Mouse (Mus musculus) right cerebral cortex, postnatal 25 days (tissue): Measurements from ENCODE around the gene S100a7a.

Experiments
- DNase-seq: peaks from one replicate; pipeline ENCODE4 v3.0.0; 2022

Gene S100a7a

DNA sequence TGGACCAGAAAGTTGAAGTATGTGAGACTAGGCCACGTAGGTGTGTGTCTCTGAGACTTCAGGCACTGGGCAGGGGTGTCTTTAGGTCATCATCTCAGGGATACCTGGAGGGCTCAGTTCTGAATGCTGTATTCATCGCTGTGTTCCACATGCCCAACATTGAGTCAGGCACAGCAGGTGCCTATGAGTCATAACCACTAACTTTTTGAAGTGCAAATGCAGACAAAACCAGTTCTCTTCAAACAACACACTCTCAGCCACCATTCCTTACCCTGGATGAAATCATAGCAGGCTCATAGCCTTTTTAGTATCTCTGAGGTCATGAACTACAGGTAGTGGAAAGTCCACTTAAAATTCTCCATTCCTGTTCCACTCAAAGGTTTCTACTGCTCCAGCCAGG is 24.5 kb upstream of the S100a7a start:
- DNase-seq: no peak

GRCm38 (mm10) chr3:90631984-90632383 is 21.8 kb upstream of the S100a7a start:
- DNase-seq: no peak

GRCm38 (mm10) chr3:90638511-90639275 is 15.1 kb upstream of the S100a7a start:
- DNase-seq: no peak

DNA sequence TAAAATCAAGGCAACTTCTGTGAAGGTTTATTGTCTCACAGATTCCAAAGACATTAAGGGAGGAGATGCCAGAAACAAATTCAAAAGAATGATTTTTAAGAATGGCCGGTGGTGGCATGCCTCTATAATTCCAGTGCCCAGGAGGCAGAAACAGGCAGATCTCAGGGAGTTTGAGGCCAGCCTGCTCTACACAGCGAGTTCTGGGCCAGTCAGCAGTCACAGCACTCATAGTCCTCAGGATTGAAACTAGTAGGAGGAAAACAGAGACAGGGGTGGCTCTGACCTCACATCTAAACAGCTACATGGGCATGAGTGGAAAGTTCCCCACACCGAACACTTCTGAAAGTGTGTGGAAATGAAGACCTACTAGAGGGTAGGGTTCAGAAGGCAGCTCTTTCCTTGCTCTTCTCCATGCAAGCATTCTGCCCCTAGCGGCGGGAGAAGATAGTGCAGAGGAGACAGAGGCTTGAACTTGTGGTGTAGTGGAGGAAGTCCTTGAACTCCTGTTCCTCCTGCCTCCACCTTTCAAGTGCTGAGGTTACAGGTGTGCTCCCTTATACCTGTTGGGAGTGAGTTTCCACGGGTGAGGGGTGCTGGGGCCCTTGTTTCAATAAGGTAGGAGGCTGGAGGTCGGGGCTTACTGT is 14.2 kb upstream of the S100a7a start:
- no peak for DNase-seq

DNA sequence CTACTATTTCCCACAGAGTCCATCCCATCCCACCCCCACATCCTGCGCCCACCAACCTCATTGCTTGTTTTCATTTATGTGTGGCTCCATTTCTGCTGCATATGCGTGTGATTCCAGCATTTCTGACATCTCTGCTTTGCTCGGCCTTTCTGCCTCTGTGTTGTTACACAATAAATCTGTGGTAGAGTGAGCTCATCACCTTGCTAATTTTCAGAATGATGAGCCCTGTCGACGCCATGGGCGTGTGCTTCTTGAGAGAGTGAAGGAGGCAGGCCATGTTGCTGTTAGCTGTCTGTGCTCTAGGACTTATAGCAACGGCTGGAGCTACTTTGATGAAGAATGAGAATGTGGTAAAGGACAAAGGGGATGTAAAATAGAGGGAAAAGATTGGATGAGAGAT is 12.8 kb upstream of the S100a7a start:
- no peak for DNase-seq

- no peak for DNase-seq
Measured at GRCm38 (mm10) chr3:90644220-90644619, 9.6 kb upstream of the S100a7a start.

- no peak for DNase-seq
Measured at GRCm38 (mm10) chr3:90647291-90647690, 6.5 kb upstream of the S100a7a start.

DNA sequence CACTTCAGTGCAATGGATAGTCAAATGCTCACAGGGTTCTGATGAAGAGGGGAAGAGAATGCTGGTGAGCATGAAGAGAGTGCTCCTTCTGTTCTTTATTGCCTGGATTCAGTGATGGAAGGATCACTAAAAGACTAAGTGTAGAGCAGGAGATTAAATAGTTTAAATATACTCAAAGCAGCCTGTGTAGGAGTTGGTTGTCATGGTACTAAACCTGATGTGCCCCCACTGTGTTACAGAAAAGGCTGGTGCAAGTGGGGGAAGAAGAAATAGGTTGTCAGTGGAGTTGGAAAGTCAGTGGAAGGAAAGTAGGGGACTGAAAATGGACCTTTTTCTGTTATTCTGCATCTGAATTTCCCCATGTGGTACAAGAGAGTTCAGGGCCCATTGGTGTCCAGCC is 4.8 kb upstream of the S100a7a start:
- DNase-seq: no peak

GRCm38 (mm10) chr3:90649832-90650231 is 4.0 kb upstream of the S100a7a start:
- no peak for DNase-seq

DNA sequence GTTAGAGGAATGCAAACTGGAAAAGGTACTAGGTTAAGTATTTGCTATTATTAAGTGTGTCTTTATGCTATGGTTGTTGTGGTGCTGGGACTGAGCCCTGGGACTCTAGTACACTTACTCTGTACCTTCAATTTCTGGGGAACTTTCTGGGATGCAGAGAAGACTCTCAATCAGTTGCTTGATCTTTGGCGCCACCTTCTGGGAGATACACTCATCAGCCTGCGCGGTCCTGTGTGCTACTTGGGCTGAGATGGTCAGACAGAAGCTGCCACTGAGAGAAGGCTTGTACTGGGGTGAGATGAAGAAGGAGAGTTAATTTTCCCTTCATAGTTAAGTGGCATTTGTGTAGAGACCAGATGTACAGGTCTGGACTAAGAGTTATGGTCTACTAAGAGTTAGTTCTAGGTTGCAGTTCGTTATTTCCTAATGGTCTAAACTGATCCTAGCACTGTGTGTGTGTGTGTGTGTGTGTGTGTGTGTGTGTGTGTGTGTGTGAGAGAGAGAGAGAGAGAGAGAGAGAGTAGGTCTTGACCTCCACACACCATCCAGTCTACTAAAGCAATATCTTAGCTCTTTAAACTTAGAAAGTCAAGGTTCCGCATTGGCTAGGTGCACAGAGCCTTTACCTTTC is 824 bp upstream of the S100a7a start:
- DNase-seq: peak; percentile 77

DNA sequence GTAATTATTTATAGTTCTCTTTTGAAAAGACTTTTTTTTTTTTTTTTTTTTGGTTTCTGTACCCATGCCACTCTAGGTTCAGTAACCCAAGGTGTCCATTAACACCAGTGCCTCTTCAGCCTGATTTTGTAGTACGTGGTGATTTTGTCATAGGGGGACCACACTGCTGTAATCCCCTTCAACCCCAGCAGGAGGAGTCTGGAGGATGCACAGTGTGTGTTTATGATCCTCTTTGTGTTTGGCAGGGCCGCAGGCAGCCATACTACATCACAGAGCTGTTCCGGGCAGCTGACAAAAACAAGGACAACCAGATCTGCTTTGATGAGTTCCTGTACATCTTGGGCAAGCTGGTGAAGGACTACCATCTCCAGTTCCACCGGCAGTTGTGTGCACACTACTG is 3.6 kb downstream of the S100a7a start:
- no peak for DNase-seq

GRCm38 (mm10) chr3:90659364-90660044 is 5.7 kb downstream of the S100a7a start:
- no peak for DNase-seq

DNA sequence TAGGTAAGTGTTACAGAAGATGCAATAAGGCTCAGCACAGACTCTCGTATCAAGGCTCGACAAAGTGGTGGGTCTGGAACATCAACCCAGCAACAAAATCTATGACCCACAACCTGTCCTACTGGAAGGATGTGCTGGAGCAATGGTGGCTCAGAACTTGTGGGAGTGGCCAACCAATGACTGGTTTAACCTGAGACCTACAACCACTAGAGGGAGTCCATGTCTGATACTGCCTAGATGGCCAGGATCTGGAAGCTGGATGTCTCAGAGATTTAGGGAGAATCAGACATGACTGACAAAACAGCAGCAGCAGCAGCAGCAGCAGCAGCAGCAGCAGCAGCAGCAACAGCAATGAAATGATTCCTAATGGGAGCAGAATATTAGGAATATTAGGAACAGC is 10.4 kb downstream of the S100a7a start:
- DNase-seq: no peak

GRCm38 (mm10) chr3:90668846-90669245 is 15.0 kb downstream of the S100a7a start, which contains the start of gene S100a8:
Gene S100a8, plus strand, starts transcription at chr3:90668978.
- DNase-seq: no peak

GRCm38 (mm10) chr3:90678656-90679055 is 24.8 kb downstream of the S100a7a start:
- no peak for DNase-seq

DNA sequence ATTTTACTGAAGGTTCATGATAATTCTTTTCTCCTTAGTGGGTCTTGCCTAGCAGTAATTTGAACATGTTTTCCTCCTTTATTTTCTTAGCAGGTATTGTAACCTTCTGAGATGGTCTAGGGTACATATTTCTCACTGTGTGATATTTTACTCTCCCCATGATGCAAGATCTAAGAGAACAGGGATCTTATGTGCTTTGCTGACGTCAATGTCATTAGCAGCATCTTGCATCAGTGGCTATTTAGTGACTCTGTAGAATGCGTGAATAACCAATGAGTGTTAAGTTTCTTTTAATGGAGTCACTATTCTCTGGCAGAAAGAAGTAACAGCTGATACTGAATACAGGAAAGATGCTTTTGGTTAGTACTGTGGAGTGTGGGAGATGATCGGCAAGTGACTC is 30.1 kb downstream of the S100a7a start:
- DNase-seq: no peak

DNA sequence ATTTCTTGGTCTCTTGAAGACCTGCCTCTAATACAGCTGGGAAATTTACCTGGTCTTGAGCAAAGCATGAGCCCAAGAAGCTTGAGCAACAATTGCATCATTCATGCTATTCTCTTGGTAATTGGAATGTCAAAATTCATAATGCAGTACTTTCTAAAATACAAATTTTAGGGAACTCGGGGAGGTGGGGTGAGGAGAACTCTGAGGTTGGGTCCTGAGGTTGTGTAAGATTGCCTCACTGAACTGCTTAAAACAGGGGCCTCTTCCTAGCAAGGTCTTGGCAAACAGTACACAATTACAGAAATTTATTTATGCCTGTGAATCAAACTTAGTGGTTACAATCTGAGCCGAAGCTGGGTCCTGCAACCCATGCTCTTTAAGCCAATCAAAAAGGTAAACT is 33.0 kb downstream of the S100a7a start:
- DNase-seq: no peak

DNA sequence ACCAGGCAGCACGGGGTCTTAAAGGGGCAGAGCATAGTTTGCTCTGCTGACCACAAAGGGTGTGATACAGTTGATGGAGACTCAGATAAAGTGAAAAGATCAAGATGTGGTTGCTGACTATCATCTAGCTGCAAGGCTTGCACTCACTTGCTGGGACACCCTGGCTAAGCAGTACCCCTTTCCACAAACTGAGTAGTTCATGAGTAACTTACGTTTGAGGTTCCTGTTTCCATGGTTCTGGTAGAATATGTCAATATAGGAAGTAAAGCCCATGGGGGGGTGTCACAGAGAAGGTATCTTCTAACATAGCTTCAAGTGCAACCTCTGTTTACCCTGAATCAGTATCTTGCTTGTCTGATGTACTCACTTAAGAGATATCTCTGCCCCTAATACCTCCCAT is 39.7 kb downstream of the S100a7a start:
- DNase-seq: no peak

DNA sequence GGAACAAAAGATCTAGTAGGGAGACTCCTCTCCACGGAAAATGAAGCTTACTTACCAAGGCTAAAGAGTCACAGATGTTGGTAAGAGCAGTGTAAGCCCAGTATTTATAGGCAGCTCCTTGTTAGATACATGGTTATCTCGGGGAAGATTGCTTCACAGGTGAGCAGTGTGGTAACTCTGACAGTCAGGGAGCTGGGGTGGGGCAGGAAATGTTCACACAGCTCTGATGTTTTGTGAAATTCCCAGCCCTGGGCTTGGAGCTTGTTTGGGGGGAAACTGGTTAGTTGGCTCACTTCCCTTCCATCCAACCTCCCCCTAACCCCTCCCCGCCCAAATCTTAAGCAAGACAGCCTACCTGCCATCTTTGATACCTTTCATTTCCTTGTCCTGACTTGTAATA is 41.8 kb downstream of the S100a7a start, which contains the start of gene S100a9:
S100a9 (minus strand) TSS at position 109 of the 400 bp plus-strand sequence.
- DNase-seq: no peak

DNA sequence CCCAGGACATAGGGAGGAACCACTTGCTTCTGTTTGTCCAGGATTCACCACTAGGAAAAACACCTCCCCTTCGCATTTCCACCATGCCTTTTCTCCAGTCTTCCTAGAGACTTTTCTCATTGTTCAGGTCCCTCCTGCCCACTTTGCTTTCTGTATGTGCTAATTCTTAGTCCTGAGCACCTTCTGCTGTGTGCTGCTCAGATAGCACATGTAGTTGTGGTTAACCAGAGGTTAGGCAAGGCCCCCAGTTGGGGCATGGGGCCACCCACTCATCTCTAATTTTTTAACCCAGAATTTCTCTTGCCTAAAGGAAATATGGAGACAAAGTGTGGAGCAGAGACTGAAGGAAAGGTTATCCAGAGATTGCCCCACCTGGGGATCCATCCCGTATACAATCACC is 48.4 kb downstream of the S100a7a start:
- no peak for DNase-seq
